Mouse (Mus musculus) lung, postnatal 25 days (tissue): ENCODE data around the gene Hnrnpab.

Source experiments
- DNase-seq: peaks from one replicate; pipeline ENCODE4 v3.0.0; 2022; ENCODE audit warnings: low spot score

Hnrnpab gene

DNA sequence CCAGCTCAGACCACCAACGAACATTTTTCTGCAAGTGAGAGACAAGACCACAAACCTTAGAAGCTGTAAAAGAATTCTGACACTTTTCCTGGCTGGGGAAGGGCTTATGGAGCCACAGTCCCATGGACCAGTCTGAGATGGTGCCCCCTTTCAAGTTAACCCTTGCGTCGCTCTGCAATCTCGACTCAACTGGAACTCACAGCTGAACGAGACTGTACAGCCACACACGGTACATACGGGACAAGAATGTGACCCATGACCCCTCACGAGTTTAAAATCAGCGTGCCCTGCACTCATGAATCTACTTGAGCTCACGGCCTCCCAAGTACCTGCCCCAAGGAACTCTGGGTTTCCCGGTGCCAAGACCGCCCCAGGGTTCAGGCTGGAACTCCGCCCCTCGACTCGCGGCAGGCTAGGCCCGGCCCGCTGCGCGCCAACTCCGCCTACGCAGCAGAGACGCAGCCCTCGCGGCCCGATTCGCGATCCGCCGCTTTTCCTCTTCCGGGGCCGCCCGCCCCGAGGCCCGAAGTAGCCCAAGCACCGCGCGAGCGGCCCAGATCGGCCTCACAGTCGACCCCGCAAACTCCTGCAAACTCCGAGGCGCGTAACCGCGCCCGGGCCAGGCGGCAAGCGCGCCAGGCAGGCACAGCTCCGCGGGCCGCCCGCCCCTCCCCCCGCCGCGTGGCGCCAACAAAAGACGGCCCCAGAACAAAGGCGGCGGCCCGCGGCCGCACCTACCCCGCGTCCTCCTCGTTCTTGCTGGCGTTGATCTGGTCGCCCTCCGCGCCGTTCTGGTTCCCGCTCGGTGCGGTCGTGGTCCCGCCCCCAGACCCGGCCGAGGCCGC lies 823 bp downstream of the Hnrnpab start:
- DNase-seq, result peak; percentile 94

DNA sequence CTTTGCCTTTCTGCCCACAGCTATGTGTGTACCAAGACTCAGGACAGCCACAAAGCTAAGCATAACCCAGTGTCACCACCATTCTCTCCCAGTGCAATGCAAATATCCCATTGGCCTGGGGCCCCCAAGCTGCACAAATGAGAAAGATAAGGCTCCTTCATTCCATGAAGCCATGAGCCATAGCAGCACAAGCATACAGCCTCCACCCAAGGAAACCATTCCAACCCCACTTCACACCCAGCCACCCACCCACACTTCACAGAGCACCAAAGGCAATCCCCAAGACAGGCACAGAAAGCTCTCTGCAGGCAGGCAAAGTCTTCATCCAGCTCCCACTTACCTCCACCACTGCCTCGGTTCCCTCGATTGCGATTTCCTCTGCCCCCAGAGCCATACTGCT lies 4.4 kb downstream of the Hnrnpab start:
- no peak for DNase-seq

DNA sequence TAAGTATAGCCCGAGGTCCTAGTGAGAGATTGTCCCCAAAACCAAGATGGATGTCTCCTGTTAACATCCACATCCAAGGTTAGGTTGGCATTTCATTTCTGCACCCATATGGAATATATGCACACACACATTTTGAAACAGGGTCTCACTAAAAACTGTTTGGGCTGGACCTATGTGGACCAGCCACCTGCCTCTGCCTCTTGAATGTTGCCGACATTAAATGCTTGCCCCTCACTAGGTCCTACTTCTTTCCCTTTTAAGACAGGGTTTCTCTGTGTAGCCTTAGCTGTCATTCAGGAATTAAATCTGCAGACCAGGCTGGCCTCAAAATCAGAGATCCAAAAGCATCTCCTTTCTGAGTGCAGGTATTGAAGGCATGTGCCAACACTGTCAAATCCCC lies 9.1 kb downstream of the Hnrnpab start:
- no peak for DNase-seq

DNA sequence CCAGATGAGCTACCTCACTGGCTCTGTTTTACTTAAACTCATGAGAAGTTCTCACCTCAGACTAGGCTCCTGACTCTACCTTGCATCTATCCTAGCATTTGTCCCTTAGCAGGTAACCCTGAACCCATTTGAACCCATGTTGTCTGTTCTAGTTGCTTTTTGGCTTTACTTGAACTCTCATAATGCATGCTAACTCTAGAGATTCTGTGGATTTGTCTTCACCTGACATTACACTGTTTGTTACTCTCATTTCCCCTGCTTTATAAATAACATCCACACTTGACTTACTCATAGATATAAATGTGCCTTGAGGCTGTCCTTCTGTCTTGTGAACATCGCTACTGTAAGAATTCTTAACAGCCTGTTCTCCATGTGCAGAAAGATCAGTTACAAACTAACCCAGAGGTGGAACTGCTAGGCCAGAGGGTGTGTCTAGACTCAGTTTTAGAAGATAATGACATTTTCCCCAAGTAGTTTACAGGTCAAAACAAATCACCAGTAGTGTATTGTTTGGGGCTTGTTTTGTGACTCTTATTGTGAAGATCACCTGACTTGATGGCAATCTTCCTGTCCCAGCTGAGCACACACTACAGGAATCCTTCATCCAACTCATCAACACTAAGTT lies 11.1 kb downstream of the Hnrnpab start:
- DNase-seq, result no peak

DNA sequence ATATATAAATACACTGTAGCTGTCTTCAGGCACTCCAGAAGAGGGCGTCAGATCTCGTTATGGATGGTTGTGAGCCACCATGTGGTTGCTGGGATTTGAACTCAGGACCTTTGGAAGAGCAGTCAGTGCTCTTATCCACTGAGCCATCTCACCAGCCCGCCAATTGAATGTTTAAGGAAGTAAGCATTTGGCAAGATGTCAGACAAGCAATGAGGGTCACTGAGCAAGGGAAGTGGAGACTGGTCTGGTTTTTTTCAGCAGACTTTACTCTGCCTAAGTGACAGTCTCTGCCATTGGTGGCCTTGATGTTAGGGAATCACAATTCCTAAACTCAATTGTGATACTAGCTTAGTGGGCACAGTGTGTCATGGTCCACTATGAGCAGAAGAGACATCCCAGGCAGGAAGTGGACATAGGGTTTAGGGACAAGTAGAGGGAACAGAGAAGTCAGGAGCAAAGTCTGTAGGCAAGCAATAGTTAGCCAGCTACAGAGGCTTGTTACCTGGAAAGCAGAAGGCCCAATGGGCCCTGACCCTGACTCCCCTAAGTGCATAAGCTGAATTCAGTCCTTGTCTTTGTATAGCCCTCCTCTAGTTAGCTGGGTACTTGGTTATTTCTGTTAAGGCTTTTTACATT lies 11.8 kb downstream of the Hnrnpab start:
- no peak for DNase-seq

DNA sequence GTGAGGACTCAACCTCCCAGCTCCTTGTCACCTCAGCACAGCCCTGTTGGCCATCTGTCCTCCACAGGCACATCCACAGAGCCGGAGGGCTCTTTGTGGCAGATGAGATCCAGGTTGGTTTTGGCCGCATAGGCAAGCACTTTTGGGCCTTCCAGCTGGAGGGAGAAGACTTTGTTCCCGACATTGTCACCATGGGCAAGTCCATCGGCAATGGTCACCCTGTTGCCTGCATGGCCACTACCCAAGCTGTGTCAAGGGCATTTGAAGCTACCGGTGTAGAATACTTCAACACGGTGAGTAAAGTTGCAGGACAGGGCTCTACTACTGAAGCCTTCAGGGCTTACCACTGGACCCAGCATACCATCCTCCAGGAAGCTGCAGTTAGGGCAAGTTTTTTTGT lies 12.8 kb downstream of the Hnrnpab start:
- DNase-seq, result no peak

DNA sequence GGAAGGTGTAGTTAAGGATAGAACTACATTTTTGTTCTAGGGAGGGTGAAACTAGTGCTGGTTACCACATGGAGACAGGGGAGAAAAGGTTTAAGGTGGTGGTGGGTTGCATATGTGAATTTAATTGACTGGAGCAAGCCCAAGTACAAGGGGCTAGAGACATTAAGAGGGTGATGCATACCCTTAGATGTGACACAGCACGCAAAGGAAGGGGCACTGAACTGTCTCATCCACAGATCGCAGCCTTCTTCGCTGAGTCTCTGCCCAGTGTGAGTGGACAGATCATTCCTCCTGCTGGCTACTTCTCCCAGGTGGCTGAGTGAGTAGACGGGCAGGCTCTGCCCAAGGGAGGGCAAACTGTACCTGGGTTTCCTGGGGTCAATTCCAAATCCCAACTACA lies 13.3 kb downstream of the Hnrnpab start:
- DNase-seq, result no peak

DNA sequence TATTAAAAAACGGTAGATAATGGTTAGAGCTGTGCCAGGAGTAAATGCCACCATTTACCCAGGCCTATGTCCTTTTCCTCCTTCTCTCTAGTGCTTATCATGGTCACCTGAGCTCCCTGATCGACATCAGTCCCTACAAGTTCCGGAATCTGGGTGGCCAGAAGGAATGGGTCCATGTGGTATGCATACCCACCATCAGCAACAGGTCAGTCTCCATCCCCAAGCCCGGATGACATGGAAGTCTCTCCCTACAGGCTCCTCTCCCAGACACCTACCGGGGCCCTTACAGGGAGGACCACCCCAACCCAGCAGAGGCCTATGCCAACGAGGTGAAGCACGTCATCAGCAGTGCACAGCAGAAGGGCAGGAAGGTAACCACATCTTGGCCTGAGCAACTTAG lies 14.7 kb downstream of the Hnrnpab start:
- DNase-seq, result no peak

DNA sequence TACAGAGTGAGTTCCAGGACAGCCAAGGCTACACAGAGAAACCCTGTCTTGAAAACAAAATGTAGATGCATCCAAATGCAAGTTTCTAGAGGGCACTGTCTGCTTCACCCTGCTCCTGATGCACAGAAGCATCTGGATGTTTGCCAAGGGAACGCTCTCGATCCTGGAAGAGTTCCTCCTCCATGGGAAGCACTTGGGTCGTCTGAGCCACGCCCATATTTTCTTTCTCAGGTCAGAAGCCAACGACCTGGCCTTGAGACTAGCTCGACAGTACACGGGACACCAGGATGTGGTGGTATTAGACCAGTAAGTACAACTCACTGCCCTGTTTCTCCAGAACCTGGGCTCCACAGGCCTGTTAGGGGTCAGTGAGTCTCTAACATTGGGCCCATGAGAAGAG lies 15.5 kb downstream of the Hnrnpab start:
- peak; percentile 16 for DNase-seq

DNA sequence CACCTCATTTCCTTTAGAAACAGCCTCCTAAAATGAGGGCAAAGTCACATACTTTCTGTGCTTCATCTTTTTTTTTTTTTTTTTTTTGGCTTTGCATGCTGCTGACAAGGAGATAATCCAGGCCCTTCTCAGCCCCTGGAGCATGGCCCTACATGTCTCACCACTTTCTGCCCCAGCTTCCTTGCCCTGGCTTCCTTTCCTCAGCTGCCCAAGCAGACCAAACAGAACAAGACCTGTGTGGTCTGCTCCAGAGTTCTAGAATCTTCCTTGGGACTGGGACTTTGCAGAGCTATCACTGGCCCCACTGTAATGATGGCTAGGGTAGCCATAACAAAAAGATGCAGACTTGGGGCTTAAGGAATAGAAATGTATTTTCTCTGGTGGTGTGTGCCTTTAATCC lies 16.6 kb downstream of the Hnrnpab start:
- no peak for DNase-seq

DNA sequence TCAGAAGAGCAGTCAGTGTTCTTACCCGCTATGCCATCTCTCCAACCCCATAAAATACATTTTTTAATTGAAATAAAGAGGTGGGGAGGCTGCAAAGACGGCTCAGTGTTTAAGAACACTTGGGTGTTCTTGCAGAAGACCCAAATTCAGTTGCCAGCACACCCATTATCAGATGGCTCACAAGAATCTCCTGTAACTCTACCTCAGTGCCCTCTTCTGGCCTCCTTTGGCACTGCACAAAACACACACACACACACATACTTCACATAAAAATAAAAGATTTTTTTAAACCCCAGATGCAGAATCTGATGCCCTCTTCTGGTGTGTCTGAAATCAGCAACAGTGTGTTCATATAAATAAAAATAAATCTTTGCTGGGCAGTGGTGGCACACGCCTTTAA lies 17.8 kb downstream of the Hnrnpab start:
- no peak for DNase-seq

DNA sequence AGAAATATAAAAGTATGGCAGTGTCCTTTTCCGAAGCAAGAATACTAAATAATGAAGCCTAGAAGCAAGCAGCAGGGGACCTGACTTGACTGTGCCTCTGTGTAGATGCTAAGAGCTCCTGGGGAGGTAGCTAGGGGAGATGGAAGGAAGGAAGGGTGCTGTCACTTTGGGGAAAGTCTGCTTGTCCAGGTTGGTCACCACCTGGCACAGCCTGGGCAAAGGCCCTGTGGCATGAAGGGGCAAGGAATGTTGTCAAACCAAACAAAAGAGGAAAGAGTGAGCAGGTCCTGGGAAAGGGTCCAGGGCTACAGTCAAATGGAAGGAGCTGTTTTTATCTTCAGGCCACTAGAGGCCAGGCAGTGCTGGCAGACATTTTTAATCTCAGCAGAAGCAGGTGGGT lies 19.6 kb downstream of the Hnrnpab start:
- no peak for DNase-seq

DNA sequence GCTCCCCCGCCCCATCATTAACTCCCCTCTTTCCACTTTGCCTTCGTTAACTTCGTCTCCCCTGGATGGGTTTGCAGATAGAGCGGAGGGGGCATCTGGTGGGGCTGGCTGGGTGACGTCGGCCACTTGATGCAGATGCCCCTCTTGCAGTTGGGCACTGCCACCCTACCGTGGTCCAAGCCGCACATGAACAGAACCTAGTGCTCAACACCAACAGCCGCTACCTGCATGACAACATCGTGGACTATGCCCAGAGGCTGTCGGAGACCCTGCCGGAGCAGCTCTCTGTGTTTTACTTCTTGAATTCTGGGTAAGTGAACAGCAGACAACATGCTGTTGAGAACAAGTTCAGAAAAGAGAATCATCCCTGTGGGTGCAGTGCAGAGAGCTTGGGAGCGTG lies 20.2 kb downstream of the Hnrnpab start:
- DNase-seq, result no peak

DNA sequence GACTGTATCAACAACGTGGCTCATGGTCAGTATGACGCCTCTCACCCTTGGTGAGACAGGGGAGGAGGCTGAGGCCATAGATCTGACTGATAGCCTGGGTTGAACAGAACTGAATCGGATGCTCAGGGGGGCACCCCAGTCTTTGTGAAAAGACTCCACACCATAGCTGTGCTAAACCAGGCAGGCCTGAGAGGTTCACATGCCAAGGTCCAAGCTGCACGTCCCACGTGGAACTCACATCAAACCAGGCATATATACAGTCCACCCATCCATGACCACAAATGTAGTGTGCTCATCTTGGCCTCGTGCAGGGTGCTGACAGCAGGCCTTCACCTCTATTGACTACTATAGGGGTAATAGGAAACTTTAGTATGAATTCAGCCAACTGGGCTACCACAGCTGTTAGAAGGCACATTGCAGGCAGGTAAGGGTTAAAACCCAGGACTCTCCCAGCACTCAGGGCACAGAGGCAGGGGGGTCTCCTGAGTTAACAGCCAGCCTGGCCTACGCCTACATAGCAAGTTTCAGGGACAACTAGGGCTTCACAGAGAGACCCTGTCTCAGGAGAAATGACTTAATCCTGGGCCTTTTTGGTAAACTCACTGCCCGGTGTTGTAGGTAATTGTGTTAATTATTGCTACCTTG lies 20.9 kb downstream of the Hnrnpab start:
- DNase-seq, result no peak

DNA sequence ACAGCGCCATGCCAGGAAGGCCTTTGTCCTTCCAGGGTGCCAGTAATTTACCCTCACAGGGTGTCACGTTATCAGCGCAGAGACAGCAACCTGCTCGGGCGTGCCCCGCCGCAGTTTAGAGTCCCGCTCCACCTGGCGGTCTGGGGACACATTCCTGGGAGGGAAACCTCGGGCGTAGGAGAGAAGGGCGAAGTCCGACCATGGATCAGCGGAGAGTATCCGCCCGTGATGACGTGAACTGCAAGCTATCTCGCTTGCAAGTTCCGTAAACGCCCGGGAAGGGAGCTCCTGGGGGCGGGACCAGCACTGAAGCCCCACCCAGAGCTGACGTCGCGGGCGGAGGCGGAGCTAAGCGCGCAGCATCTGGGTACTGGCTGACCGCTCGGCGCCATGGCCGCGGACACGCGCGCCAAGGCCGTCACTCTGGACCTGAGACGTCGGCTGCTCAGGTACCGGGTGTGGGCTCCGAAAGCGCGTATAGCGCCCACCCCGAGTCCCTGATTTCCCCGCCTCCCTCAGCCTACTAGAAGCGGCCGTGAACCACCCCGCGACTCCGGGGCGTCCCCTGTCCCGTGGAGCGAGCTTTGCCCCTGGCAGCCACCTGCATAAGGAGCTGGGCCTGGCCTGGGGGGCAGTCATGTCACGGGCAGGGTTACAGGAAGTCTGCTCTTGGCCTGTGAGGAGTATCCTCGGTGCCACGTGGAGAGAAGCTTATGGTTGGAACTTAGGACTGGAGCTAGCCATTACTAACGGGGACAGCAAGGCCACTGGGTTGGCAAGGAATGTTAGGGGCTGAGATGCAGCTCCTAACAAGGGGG lies 22.0 kb downstream of the Hnrnpab start, which contains the start of gene Phykpl:
Phykpl (plus strand) TSS at position 327 of the 818 bp plus-strand sequence.
- peak; percentile 98 for DNase-seq

DNA sequence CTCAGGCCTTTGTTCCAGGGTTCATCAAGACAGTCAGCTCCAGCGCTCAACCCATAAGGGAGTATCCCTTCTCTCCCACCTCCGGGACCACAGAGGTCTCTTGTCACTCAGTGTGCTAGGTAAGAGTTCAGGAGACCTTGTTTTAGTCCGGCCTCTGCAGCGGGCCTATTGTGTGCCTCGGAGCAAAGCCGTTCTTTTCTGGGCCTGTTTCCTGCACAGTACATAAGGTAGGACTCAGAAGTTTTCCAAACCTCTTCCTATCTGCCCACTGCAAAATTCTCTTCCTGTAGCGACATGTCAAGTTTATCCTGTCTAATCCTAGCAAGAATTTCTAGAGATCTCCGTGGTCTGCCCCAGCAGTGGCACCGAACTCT lies 22.6 kb downstream of the Hnrnpab start:
- no peak for DNase-seq

DNA sequence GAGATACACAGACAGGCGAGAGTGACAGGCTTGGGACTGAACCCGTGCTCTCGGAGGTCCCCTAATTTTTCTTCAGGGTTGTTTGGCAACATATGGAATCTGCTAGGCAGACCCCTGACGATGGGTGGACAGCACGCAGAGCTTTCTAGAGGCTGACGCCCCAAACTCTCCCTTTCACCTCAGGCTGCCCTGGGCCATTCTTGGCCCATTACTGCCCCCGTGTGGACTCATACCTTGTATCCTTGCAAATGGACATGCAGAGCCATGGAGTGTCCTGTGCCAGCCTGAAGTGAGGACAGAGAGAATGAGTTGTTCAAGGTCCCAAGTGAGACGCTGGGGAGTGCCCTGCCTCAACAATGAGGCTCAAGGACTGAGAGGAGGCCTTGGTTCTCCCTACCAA lies 23.9 kb downstream of the Hnrnpab start:
- DNase-seq, result peak; percentile 85

DNA sequence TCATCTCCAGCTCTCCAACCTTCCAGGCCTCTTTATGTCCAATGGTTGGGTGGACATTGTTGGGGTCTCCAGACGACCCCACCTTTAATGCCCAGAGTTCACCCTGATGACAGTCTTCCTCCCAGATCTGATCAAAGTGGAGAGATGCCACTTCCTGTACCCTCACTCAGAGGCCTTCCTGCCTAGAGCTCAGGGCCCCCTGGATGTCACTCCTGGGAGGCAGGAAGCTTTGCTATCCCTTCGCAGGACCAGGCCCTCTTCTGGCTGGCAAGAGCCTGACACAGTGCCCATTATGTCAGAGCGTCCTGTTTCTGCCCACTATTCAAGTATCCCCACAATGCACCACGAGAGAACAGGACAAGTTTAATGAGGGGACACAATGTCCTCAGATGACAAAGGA lies 27.6 kb downstream of the Hnrnpab start:
- DNase-seq, result no peak

DNA sequence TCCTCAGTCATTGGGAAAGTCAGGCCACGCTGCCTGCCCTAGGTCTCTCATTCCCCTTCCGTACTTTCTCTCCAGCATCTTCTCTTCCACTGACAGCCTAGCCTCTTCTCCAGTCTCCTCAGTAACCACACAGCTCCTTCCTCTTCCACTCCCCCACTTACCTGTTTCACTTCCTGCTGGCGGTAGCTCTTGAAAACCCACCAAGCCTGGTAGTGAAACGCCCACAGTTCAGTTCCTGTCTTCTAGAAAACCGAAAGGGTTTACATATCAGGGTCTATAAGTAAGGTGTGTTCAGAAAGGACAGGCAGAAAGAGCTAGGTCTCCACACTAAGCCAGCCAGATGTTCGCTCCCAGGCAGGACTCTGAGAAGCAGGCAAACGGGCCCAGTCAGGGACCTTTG lies 29.1 kb downstream of the Hnrnpab start:
- no peak for DNase-seq

DNA sequence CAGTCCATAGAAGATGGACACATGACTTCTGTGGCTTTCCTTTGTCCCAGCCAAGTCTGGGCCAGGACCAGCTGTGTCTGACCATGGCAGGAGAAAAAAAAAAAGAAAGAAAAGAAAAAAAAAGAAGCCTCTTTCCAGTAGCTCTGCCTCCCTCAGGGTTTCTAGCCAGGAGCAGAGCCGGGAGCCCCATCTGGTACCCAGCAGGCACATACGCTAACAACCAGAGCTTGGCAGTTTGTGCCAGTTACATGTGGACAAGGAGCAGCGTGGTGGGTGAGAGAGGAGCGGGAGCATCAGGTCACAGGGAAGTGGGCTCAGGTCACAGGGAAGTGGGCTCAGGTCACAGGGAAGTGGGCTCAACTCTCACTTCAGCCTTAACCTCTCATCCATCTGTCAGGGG lies 30.2 kb downstream of the Hnrnpab start:
- no peak for DNase-seq

DNA sequence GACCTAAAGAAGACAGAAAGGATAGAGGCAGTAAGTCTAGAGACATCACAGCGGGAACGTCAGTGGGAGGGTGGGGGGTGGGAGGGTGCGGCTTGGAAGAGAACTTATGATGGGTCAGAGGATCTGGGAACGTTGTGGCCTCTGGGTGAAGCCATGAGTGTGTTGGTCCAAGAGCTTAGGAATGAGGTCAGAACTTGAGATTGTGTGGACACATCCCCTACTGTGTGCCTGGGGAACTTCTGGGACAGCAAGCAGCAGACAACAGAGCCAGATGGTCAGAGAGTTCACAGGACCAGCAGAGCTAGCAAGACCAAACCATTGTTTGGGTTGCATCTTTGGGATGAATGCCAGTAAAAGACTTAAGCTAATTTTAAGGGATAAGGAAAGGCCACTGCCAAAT lies 37.8 kb downstream of the Hnrnpab start:
- DNase-seq, result no peak

DNA sequence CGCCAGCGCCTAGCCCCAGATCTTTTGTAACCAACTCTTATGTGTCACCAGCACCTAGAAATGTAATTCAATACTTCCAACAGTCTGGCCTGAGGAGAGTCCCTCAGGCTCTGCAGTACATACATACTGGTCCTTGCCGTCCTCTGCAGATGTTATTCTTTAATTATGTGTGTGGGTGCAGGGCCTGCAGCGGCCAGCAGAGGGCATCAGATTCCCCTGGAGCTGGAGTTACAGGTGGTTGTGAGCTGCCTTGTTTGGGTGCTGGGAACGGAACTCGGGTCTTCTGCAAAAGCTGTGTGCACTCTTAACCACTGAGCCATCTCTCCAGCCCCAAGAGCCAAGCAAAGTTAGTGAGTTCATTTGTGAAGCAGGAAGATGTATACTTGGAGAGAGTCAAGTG lies 40.7 kb downstream of the Hnrnpab start:
- DNase-seq, result no peak
